In genomic region chr6:86793957-86794356, GRCm38 (mm10) we compare ENCODE assay signal across 8 mouse cellular contexts. TPM values are rescaled to one million over a fixed set of nuclear protein-coding genes. Genes with fewer than 3 reads are reported as not detected.
DNase-seq lines count a peak whose midpoint lies in the region; ATAC-seq and TF ChIP-seq lines count a peak whose summit lies in the region.

No protein-coding gene starts in this region.

- no peak for DNase-seq in heart, postnatal 4 days
- DNase-seq in brain, embryonic 14.5 days (ENCODE audit: low read depth), result peak; percentile 11
- DNase-seq in c-Kit-positive CD71-positive TER-119-positive erythroid progenitor cells, embryonic 14.5 days (ENCODE audit: low spot score), result no peak
- no peak for DNase-seq in urinary bladder, postnatal 25 days (ENCODE audit: low spot score)

- peak overlapping the region; percentile 68 for H3K4me3 ChIP-seq in heart, embryonic 12.5 days
- no peak overlapping the region for H3K4me3 ChIP-seq in hindbrain, embryonic 15.5 days
- peak overlapping the region; percentile 66 for H3K4me3 ChIP-seq in liver, embryonic 16.5 days (ENCODE audit: low read depth, low read length)

- ATAC-seq in heart, embryonic 12.5 days (ENCODE audit: insufficient number of reproducible peaks, low FRiP score), result no peak
- ATAC-seq in hindbrain, embryonic 15.5 days (ENCODE audit: low FRiP score, low read depth), result no peak
- no peak for ATAC-seq in liver, embryonic 16.5 days (ENCODE audit: low read depth)
- ATAC-seq in frontal cortex, adult (ENCODE audit: low TSS enrichment), result no peak

- TF ChIP-seq CTCF in brain, embryonic 14.5 days (IDR thresholded peaks at IDR 0.05; ENCODE audit: borderline replicate concordance, extremely low read depth, insufficient read depth, insufficient read length), result no peak

- 54% methylated on average over 5 of the region's 5 CpGs for WGBS in heart, embryonic 12.5 days
- 54% methylated on average over 5 of the region's 5 CpGs for whole genome bisulfite sequencing in hindbrain, embryonic 15.5 days
- WGBS in liver, embryonic 16.5 days (ENCODE audit: insufficient replicate concordance), result 47% methylated on average over 5 of the region's 5 CpGs

- H3K9me3 ChIP-seq in heart, embryonic 12.5 days (replicated peaks), result no peaks in the 10 kb centered on the region
- H3K9me3 ChIP-seq in hindbrain, embryonic 15.5 days, result no peaks in the 10 kb centered on the region
- no peaks in the 10 kb centered on the region for H3K9me3 ChIP-seq in liver, embryonic 16.5 days (replicated peaks; ENCODE audit: control insufficient read depth, low read length)

- no peak overlapping the region for H3K9ac ChIP-seq in heart, embryonic 12.5 days
- no peak overlapping the region for H3K9ac ChIP-seq in hindbrain, embryonic 15.5 days
- H3K9ac ChIP-seq in liver, embryonic 16.5 days (ENCODE audit: low read depth, low read length), result no peak overlapping the region; the same call in 1 of the 2 replicates

- no peaks in the 10 kb centered on the region for H3K36me3 ChIP-seq in heart, embryonic 12.5 days
- no peaks in the 10 kb centered on the region for H3K36me3 ChIP-seq in hindbrain, embryonic 15.5 days
- H3K36me3 ChIP-seq in liver, embryonic 16.5 days (ENCODE audit: control insufficient read depth, insufficient read depth), result no peaks in the 10 kb centered on the region

- no peak for TF ChIP-seq POLR2A in brain, embryonic 14.5 days (IDR thresholded peaks at IDR 0.05; ENCODE audit: borderline replicate concordance, extremely low read depth, insufficient read depth, insufficient read length, poor library complexity, severe bottlenecking)

- peaks cover 5% of the 10 kb centered on the region; the same call in 1 of the 2 replicates for H3K4me1 ChIP-seq in heart, embryonic 12.5 days (replicated peaks)
- H3K4me1 ChIP-seq in hindbrain, embryonic 15.5 days (replicated peaks), result peaks cover 12% of the 10 kb centered on the region
- H3K4me1 ChIP-seq in liver, embryonic 16.5 days (ENCODE audit: control insufficient read depth, low read depth, low read length), result peaks cover 9% of the 10 kb centered on the region; the same call in 1 of the 2 replicates

- H3K4me2 ChIP-seq in heart, embryonic 12.5 days, result peak overlapping the region; percentile 97
- H3K4me2 ChIP-seq in hindbrain, embryonic 15.5 days, result peak overlapping the region; percentile 79
- H3K4me2 ChIP-seq in liver, embryonic 16.5 days (ENCODE audit: low read depth, low read length), result peak overlapping the region; percentile 73

- peaks cover 58% of the 10 kb centered on the region for H3K27me3 ChIP-seq in heart, embryonic 12.5 days (replicated peaks)
- H3K27me3 ChIP-seq in hindbrain, embryonic 15.5 days, result peaks cover 29% of the 10 kb centered on the region
- peaks cover 10% of the 10 kb centered on the region for H3K27me3 ChIP-seq in liver, embryonic 16.5 days (ENCODE audit: control insufficient read depth, insufficient read depth, low read depth, low read length)

- no peak overlapping the region for H3K27ac ChIP-seq in heart, embryonic 12.5 days (ENCODE audit: poor library complexity, severe bottlenecking)
- H3K27ac ChIP-seq in hindbrain, embryonic 15.5 days (replicated peaks), result no peak overlapping the region
- no peak overlapping the region for H3K27ac ChIP-seq in liver, embryonic 16.5 days (ENCODE audit: low read length)

RNA-seq across cellular contexts. Expression of gene Anxa4, which starts 0.6 kb away (rescaled TPM):
- polyA plus RNA-seq in heart, embryonic 12.5 days (2016; fragmentation: Nextera tagmentation; extraction: Ambion mirVana), result 15.3 and 17.6 TPM in 2 replicates
- total RNA-seq in heart, postnatal 4 days (2021), result 10 to 100 TPM; 36.4 to 36.5 TPM
- polyA plus RNA-seq in brain, embryonic 14.5 days (2012; rRNA removed), result 2.8 and 3.6 TPM in 2 replicates
- polyA plus RNA-seq in hindbrain, embryonic 15.5 days (2015; fragmentation: Nextera tagmentation; extraction: Ambion mirVana), result 4.6 and 7.4 TPM in 2 replicates
- 42.9 and 45.5 TPM in 2 replicates for polyA plus RNA-seq in liver, embryonic 16.5 days (2015; fragmentation: Nextera tagmentation; extraction: Ambion mirVana)

RNA-seq across cellular contexts. Expression of gene Aak1, which starts 55.4 kb away (rescaled TPM):
- polyA plus RNA-seq in heart, embryonic 12.5 days (2016; fragmentation: Nextera tagmentation; extraction: Ambion mirVana), result 33.5 and 36.2 TPM in 2 replicates
- total RNA-seq in heart, postnatal 4 days (2021), result 100 to 1,000 TPM in 1 of 2 experiments, 10 to 100 TPM in 1; 99.0 to 109 TPM
- polyA plus RNA-seq in brain, embryonic 14.5 days (2012; rRNA removed), result 44.3 and 52.1 TPM in 2 replicates
- polyA plus RNA-seq in hindbrain, embryonic 15.5 days (2015; fragmentation: Nextera tagmentation; extraction: Ambion mirVana), result 43.7 and 45.1 TPM in 2 replicates
- 3.4 TPM in 2 replicates for polyA plus RNA-seq in liver, embryonic 16.5 days (2015; fragmentation: Nextera tagmentation; extraction: Ambion mirVana)
